Mouse (Mus musculus): Measurements from ENCODE around the gene Apoo. TPM values are rescaled to one million over a fixed set of nuclear protein-coding genes. Genes with fewer than 3 reads are reported as not detected.
A peak's percentile ranks its signal among the peaks of the same experiment; 100 is the strongest.
"Not testable (repeated sequence)": the region's sequence is repeated elsewhere in the genome, so short reads cannot be mapped to it uniquely, and the experiment has no call there.

Gene Apoo
- polyA plus RNA-seq, 1 experiment from 2014 or later, result 120 TPM

- not testable (repeated sequence) for H3K27me3 ChIP-seq; H3K9ac ChIP-seq; ATAC-seq (ENCODE audit: low FRiP score, low read depth); H3K27ac ChIP-seq (replicated peaks); H3K4me1 ChIP-seq (replicated peaks); H3K4me3 ChIP-seq; H3K9me3 ChIP-seq; H3K4me2 ChIP-seq; H3K36me3 ChIP-seq
- WGBS, result 100% methylated on average over 2 of the region's 2 CpGs
Measured at GRCm38 (mm10) chrX:94446021-94446420, 79.1 kb downstream of the Apoo start.

DNA sequence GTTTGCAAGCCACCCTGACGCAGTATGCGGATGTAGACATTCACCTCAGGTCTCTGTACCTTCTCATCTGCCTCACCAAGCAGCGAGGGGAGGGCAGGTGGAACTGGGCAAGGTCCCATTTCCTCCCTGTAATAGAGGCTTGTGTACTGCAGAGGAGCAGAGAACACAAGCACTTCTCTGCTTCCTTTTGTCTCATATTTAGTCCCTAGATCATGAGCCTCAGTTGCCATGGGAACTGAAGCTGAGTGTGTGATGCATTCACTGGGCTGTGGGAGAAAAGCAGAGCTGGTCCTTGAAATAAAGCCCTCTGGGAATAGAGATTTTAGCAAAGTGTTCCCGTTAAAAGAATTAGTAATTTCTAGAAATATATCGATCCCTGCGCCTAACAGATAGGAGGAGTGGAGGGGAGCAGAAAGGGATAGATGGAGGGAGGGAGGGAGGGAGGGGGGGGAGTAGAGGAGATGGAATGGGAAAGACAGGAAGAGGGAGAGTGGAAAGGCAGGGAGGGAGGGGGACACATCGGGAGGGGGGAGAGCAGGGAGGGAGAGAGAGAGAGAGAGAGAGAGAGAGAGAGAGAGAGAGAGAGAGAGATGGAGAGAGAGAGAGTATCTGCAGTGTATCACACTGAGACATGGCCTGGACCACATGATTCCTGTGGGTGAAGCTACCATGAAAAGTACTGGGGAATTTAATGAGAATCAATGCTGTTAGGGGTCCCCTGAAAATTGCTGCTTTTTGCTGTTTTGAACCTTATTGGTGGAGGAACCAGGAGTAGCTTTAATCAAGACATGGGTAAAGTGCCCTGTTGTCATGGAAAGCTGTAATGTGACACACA is 83.3 kb downstream of the Apoo start:
- H3K9me3 ChIP-seq; H3K4me3 ChIP-seq; H3K27me3 ChIP-seq; H3K36me3 ChIP-seq; H3K9ac ChIP-seq; H3K4me1 ChIP-seq (replicated peaks); H3K4me2 ChIP-seq; H3K27ac ChIP-seq (replicated peaks): not testable (repeated sequence)
- WGBS, result no CpG with 5 or more reads among the region's 7 CpGs
- ATAC-seq (ENCODE audit: low FRiP score, low read depth), result peak; percentile 89

DNA sequence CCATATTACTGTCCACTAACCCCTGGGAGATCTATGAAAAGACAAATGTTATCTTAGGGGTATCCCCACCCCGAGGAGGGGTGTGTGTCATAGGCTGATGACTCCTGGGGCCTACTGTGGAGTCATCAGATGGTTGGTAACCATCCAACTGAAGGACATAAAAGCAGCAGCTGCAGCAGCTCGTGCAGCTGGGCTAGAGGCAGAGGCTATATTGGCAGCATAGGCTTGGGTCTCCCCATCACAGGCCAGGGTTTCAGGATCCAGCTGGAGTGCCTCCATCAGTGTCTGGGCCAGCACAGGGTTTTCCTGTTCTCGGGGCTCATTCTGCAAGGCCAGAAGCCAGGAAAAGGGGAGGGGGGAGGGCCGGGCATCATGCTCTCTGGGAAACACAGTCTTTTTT is 92.4 kb downstream of the Apoo start:
- Histone ChIP-seq H3K36me3 (no peaks in the 10 kb centered on the region), H3K4me2 (no peak overlapping the region), H3K9ac (no peak overlapping the region), H3K9me3 (no peaks in the 10 kb centered on the region), H3K27me3 (no peaks in the 10 kb centered on the region), H3K4me1 (replicated peaks) (no peaks in the 10 kb centered on the region), H3K4me3 (no peak overlapping the region), H3K27ac (replicated peaks) (no peak overlapping the region)
- ATAC-seq (ENCODE audit: low FRiP score, low read depth), result peak; percentile 46
- 68% methylated on average over 4 of the region's 4 CpGs for WGBS

DNA sequence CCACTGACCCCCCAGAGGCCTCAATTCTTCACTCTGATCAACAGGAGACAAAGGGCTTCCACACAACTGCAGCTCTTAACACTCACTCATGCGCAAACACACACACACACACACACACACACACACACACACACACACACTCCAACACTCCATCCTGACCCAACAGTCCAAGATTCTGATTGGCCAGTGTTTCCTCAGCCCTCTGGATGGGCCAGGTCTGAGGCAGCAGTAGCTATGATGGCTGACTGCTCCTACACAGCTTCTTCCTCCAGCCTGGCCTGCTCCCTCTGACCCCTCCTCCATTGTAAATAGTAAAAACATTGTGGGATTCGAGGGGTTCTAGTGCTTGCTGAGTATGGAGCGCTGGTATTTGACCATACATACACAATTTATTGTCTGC is 94.6 kb downstream of the Apoo start:
- not testable (repeated sequence) for H3K9me3 ChIP-seq

DNA sequence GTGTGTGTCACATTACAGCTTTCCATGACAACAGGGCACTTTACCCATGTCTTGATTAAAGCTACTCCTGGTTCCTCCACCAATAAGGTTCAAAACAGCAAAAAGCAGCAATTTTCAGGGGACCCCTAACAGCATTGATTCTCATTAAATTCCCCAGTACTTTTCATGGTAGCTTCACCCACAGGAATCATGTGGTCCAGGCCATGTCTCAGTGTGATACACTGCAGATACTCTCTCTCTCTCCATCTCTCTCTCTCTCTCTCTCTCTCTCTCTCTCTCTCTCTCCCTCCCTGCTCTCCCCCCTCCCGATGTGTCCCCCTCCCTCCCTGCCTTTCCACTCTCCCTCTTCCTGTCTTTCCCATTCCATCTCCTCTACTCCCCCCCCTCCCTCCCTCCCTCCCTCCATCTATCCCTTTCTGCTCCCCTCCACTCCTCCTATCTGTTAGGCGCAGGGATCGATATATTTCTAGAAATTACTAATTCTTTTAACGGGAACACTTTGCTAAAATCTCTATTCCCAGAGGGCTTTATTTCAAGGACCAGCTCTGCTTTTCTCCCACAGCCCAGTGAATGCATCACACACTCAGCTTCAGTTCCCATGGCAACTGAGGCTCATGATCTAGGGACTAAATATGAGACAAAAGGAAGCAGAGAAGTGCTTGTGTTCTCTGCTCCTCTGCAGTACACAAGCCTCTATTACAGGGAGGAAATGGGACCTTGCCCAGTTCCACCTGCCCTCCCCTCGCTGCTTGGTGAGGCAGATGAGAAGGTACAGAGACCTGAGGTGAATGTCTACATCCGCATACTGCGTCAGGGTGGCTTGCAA is 95.9 kb downstream of the Apoo start:
- H3K4me3 ChIP-seq; H3K36me3 ChIP-seq; H3K27me3 ChIP-seq; H3K4me1 ChIP-seq (replicated peaks); H3K27ac ChIP-seq (replicated peaks); H3K4me2 ChIP-seq; H3K9ac ChIP-seq; H3K9me3 ChIP-seq: not testable (repeated sequence)
- 20% methylated on average over 1 of the region's 7 CpGs for whole genome bisulfite sequencing
- ATAC-seq (ENCODE audit: low FRiP score, low read depth), result peak; percentile 87

More for the DNA sequence above, 94.6 kb downstream of the Apoo start:
- WGBS, result 89% methylated on average over 1 of the region's 3 CpGs
- not testable (repeated sequence) for H3K27ac ChIP-seq (replicated peaks); H3K27me3 ChIP-seq; H3K36me3 ChIP-seq; H3K4me3 ChIP-seq; H3K4me2 ChIP-seq; H3K9ac ChIP-seq; H3K4me1 ChIP-seq (replicated peaks)
- ATAC-seq (ENCODE audit: low FRiP score, low read depth), result peak; percentile 27; the same call in 1 of the 2 replicates

Small RNA genes lying within 50 kb of the gene (microRNA-seq; reads per million reads assigned to microRNA genes)
- not detected for gene Gm44477

Other genes starting within 250 kb of the Apoo start
- gene Zfx, start 243.4 kb upstream of the Apoo start, polyA plus RNA-seq (2015; fragmentation: Nextera tagmentation; extraction: Ambion mirVana), result 19.2 and 23.3 TPM in 2 replicates
- 82.4 and 84.5 TPM in 2 replicates for gene Eif2s3x, start 154.3 kb upstream of the Apoo start, polyA plus RNA-seq (2015; fragmentation: Nextera tagmentation; extraction: Ambion mirVana)
- 9.8 and 10.8 TPM in 2 replicates for gene Klhl15, start 132.5 kb upstream of the Apoo start, polyA plus RNA-seq (2015; fragmentation: Nextera tagmentation; extraction: Ambion mirVana)
- 0.05 and 0.23 TPM in 2 replicates for gene Fam90a1b, start 340 bp upstream of the Apoo start, polyA plus RNA-seq (2015; fragmentation: Nextera tagmentation; extraction: Ambion mirVana)
- gene Maged1, start 175.0 kb downstream of the Apoo start, polyA plus RNA-seq (2015; fragmentation: Nextera tagmentation; extraction: Ambion mirVana), result 922 and 962 TPM in 2 replicates